Mouse (Mus musculus): ENCODE measurements around the gene Hist3h2a.
A peak's percentile ranks its signal among the peaks of the same experiment; 100 is the strongest.

Hist3h2a gene

GRCm38 (mm10) chr11:58969027-58969426 lies 14.5 kb downstream of the Hist3h2a start:
- DNase-seq (ENCODE audit: low spot score) = no peak

- no peak for DNase-seq (ENCODE audit: low spot score)
Observed at GRCm38 (mm10) chr11:58969659-58970058, 15.2 kb downstream of the Hist3h2a start.

GRCm38 (mm10) chr11:58970831-58971530 lies 16.5 kb downstream of the Hist3h2a start:
- DNase-seq (ENCODE audit: low spot score) = no peak

GRCm38 (mm10) chr11:58971796-58972195 lies 17.3 kb downstream of the Hist3h2a start:
- no peak for DNase-seq (ENCODE audit: low spot score)

GRCm38 (mm10) chr11:58974414-58974813 lies 19.9 kb downstream of the Hist3h2a start:
- DNase-seq (ENCODE audit: low spot score) = no peak

GRCm38 (mm10) chr11:58977150-58977549 lies 22.7 kb downstream of the Hist3h2a start:
- no peak for DNase-seq (ENCODE audit: low spot score)

GRCm38 (mm10) chr11:58977607-58978026 lies 23.1 kb downstream of the Hist3h2a start:
- no peak for DNase-seq (ENCODE audit: low spot score)

GRCm38 (mm10) chr11:58978027-58978705 lies 23.7 kb downstream of the Hist3h2a start, which contains the start of gene Trim11:
Trim11 (plus strand) TSS chr11:58978093.
- peak; percentile 56 for DNase-seq (ENCODE audit: low spot score)

- DNase-seq (ENCODE audit: low spot score) = no peak
Observed at GRCm38 (mm10) chr11:58978706-58979030, 24.2 kb downstream of the Hist3h2a start.

GRCm38 (mm10) chr11:58979183-58979582 lies 24.7 kb downstream of the Hist3h2a start:
- DNase-seq (ENCODE audit: low spot score) = no peak

GRCm38 (mm10) chr11:58979661-58980060 lies 25.2 kb downstream of the Hist3h2a start:
- peak; percentile 50 for DNase-seq (ENCODE audit: low spot score)

GRCm38 (mm10) chr11:58980381-58980990 lies 26.0 kb downstream of the Hist3h2a start:
- DNase-seq (ENCODE audit: low spot score) = no peak

GRCm38 (mm10) chr11:58981541-58982447 lies 27.3 kb downstream of the Hist3h2a start:
- peak; percentile 52 for DNase-seq (ENCODE audit: low spot score)

GRCm38 (mm10) chr11:58982471-58983097 lies 28.1 kb downstream of the Hist3h2a start:
- DNase-seq (ENCODE audit: low spot score) = no peak

- DNase-seq (ENCODE audit: low spot score) = no peak
Observed at GRCm38 (mm10) chr11:58983691-58984341, 29.3 kb downstream of the Hist3h2a start.

- no peak for DNase-seq (ENCODE audit: low spot score)
Observed at GRCm38 (mm10) chr11:58984657-58985056, 30.2 kb downstream of the Hist3h2a start.

GRCm38 (mm10) chr11:58985299-58985917 lies 30.9 kb downstream of the Hist3h2a start:
- DNase-seq (ENCODE audit: low spot score) = no peak

GRCm38 (mm10) chr11:58989166-58989565 lies 34.7 kb downstream of the Hist3h2a start:
- no peak for DNase-seq (ENCODE audit: low spot score)

- DNase-seq (ENCODE audit: low spot score) = no peak
Observed at GRCm38 (mm10) chr11:58990141-58990540, 35.7 kb downstream of the Hist3h2a start.

- DNase-seq (ENCODE audit: low spot score) = no peak
Observed at GRCm38 (mm10) chr11:58990794-58991193, 36.3 kb downstream of the Hist3h2a start.

- DNase-seq (ENCODE audit: low spot score) = no peak
Observed at GRCm38 (mm10) chr11:58991911-58992310, 37.4 kb downstream of the Hist3h2a start.

Measured in urinary bladder, postnatal 14 days (tissue).